Mouse (Mus musculus): Measurements from ENCODE around the gene Dlg2.

DNA sequence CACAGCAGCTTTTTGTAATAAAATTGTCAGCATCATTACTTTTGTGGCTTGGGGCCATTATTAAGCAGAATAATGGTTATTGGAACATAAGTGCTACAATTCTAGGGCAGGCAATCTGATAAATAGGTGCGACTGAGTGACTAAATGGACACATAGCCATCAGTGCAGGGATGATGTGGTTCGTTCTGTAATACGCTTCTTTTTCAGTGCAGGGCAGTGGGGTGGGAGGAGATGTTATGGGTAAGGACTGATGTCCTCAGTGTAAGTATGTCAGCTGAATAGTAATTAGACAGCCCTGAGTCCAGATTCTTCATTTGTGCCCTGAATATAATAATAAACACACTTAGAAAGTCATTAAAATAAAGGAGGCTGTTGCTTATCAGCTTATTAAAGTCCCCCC, 984.9 kb downstream of the Dlg2 start:
- no peak for TF ChIP-seq CTCF (IDR thresholded peaks at IDR 0.05; ENCODE audit: low read depth, low read length)
- TF ChIP-seq EP300 (IDR thresholded peaks at IDR 0.05; ENCODE audit: insufficient read depth, low read depth, low read length): no peak

Data from ES-Bruce4 (cell line).